Mouse (Mus musculus) layer of hippocampus, adult 2 months (tissue): Measurements from ENCODE around the gene Cstad. TPM values are rescaled to one million over a fixed set of nuclear protein-coding genes. Genes with fewer than 3 reads are reported as not detected.
A peak's percentile ranks its signal among the peaks of the same experiment; 100 is the strongest.

Experiments used
- DNase-seq, 2 experiments: peaks; one replicate each; pipeline ENCODE4 v3.0.0; 2022; ENCODE audit warnings: low spot score in 2 of 2
- H3K27ac ChIP-seq: fragments of 200-600 bp; 2 replicates; pipeline ENCODE4 v1.8.1; 2022
- H3K4me3 ChIP-seq: fragments of 200-600 bp; 2 replicates; pipeline ENCODE4 v1.8.1; 2022; ENCODE audit warnings: mild to moderate bottlenecking
- CTCF ChIP-seq: fragments of 200-600 bp; conservative IDR thresholded peaks from 2 replicates; pipeline ENCODE4 v1.8.1; 2022; ENCODE audit warnings: antibody characterized with exemption, mild to moderate bottlenecking, moderate library complexity
- total RNA-seq, 2 experiments: library from RNA; stranded (reverse); gene quantifications; 2 replicates each; pipeline ENCODE4 v1.2.3; 2021

Cstad gene
- total RNA-seq, 2 experiments from 2014 or later = 7.8 to 11.3 TPM

DNA sequence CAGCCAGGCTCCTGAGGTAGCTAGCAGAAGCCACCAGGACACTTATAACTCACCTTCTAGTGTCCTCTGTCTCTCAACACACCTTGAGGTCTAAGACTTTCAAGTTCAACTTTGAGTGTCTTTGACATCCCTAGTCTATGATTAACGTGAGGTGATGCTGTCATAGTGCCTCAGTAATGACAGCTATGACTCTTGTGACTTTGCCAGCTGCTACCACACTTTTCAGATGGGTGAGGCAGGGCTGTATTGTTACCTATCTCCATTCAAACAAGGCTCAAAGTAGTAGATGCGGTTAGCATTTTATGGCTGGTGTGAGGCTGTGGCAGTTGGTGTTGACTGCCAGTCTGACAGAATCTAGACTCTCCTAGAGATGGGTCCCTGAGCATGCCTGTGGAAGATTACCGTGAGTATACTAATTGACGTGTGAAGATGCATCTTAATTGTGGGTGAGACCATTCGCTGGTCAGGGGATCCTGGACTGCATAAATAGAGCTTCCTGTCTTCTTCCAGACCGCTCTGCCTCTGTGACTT, 30.5 kb downstream of the Cstad start:
- no peak for TF ChIP-seq CTCF
- no peak overlapping the region for H3K27ac ChIP-seq
- H3K4me3 ChIP-seq = no peak overlapping the region
- no peak for DNase-seq

DNA sequence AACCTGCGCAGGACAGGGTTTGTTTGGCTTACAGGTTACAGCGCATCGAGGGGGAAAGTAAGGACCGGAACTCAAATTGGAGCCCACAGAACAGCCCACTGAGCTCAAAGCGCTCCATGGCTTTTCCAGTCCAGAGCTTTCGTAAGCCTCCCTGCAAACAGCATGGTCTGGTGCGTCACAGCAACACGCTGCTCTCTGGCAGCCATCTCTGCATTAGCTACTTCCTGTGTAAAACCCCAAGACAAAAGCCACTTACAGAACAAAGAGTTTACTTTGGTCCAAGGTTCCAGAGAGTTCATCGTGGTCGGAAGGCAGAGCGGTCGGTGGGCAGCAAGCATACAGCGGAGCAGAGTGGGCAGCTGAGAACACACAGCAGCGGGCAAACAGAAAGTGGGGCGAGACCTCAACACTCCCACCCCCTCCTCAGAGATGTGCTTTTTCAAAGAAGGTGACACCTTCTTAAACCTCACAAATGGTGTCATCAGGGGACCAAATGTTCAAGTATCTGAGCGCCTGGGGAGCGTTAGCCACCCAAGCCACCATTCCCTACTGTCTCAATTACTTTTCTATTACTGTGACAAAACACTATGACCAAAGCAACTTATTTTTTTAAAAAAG, 31.3 kb downstream of the Cstad start:
- Histone ChIP-seq H3K4me3 (no peak overlapping the region), H3K27ac (no peak overlapping the region)
- no peak for TF ChIP-seq CTCF
- no peak for DNase-seq

DNA sequence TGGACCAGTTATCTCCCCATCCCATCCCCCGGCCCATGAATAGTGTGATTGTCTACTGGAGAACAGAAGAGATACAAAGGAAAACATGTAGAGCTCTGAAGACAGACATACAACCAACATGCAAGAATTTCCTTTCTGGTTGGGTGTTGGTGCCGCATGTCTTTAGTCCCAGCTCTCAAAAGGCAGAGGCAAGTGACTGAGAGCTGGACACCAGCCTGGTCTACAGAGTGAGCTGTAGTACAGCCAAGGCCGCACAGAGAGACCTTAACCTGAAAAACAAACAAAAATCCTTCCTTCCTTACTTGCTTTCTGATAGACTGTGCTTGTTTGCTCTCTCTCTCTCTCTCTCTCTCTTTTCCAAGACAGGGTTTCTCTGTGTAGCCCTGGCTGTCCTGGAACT, 32.5 kb downstream of the Cstad start:
- TF ChIP-seq CTCF = no peak
- no peak overlapping the region for H3K4me3 ChIP-seq
- no peak overlapping the region for H3K27ac ChIP-seq
- no peak for DNase-seq

DNA sequence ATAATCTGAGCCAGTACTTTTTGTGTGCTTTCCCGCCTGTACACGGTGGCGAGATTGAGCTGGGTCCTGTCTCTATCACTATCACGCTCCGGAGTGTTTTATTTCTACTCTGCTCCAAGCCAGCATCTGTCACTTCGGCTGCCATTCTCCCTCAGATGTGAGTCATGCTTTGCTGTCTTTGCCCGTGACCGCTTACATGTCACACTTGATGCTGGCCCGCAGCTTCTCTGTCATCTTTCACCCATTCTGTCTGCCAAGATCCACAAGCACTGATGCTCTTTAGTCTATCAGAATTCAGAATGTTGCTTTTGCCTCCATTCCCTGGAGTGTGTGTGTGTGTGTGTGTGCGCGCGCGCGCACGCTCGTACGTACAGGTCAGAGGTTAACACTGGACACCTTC, 33.5 kb downstream of the Cstad start:
- H3K27ac ChIP-seq = no peak overlapping the region
- H3K4me3 ChIP-seq = no peak overlapping the region
- no peak for TF ChIP-seq CTCF
- DNase-seq = peak in 1 of 2 experiments; percentile 37

DNA sequence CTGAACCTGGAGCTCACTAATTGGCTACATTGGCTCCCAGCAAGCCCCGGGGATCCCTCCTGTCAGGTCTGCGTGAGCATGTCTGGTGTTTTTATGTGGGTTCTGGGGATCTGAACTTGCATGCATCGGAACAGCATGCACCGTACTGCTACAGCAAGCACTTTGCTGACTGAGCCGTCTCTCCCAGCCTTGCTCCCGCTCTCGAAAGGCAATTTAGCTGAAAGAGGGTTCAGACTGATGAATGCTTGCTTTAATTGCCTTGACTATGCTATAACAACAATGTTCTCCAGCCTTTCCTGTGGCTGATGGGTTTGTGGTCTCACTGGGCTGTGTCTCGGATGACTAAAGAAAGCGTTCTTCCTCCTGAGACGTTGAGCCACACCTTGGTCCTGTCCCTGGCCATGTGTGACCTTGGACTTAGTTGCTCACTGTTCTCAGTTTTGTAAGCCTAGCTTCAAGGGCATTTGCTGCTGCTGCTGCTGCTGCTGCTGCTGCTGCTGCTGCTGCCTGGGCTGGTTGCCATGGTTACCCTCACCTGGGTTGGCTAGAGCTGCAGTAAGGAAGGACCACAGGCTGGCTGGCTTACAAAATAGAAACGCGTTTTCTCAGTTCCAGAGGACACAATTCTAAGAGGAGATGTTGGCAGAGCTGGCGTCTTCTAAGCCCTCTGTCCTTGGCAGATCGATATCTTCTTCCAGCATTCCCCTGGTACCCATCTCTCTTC, 34.4 kb downstream of the Cstad start:
- DNase-seq = no peak
- no peak for TF ChIP-seq CTCF
- H3K27ac ChIP-seq = peak overlapping the region; percentile 47
- H3K4me3 ChIP-seq = no peak overlapping the region

DNA sequence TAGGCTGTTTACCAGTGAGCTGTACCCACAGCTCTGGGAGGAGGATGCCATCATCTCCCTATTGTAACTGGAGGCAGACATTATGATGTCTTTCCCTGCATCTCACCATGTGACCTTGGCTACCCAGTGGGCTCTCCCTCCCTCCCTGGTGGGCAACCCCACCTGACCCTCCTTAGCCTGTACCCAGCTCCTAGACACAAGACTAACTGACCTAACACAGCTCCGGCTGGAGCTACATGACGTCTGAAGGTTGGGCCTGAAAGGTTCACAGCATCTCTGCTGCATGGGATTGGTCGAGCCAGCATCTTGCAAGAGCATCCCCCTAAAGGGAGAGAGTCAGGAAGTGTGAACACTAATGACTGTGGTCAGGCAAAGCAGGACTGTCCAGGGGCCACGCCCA, 35.0 kb downstream of the Cstad start:
- no peak overlapping the region; the same call in 1 of the 2 replicates for H3K27ac ChIP-seq
- no peak overlapping the region for H3K4me3 ChIP-seq
- no peak for DNase-seq
- TF ChIP-seq CTCF = no peak

DNA sequence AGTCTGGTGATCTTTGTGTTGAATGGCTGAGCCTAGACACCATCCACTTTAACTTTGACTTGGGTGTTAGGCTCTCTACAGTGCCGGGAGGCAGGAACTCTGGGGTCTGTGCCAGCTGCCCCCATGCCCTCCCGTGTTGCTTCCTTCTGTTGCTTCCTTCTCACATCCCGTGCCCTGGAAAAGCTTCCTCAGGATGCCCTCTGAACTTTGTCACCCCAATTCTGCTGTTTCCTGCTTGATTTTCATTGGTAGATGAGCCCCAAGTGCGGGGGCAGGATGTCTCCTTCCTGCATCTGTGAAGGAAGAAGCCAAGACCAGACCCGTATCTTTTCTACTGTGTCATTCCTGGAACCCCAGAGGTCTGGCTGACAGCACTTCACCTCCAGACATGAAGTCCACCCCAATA, 41.4 kb downstream of the Cstad start:
- no peak overlapping the region for H3K27ac ChIP-seq
- no peak for TF ChIP-seq CTCF
- DNase-seq = no peak
- no peak overlapping the region for H3K4me3 ChIP-seq

DNA sequence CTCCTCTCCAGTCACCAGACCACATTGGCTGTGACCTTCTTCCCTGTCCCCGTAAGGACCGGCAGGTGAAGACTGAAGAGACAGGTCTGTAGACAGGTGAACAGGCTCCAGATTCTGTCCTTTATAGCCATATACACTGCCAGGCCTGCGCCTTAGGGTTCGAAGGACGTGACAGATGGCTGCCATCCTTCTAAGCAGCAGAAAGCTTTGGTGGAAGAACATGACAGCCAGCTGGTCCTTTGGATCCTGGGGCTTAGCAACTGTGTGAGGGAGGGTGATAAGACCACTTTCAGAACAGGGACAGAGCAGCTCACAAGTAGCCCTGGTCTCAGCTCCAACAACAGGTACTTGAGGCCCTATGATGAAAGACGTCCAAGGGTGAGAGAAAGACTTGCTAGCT, 43.2 kb downstream of the Cstad start:
- H3K27ac ChIP-seq = no peak overlapping the region
- no peak overlapping the region for H3K4me3 ChIP-seq
- DNase-seq = no peak
- no peak for TF ChIP-seq CTCF

DNA sequence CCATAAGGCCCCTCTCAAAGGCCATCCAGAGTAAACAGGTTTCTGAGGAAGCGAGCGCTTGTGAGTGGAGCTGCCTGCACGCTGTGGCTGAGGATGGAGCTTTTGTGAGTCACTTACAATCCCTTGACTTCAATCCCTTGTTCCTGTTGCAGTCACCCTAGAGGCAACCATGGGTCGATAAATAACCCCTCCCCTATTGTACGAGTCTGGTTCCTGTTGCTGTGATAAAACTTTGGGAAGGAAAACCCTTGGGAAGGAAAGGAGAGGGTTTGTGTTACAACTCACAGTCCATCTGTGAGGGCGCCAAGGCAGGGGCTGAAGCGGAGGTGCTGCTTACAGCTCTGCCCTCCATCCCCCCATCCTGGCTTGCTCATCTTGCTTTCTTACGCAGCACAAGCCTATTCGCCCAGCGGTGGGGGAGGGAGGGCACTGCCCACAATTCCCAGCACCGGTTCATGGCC, 45.2 kb downstream of the Cstad start:
- no peak for TF ChIP-seq CTCF
- peak in 1 of 2 experiments; percentile 16 for DNase-seq
- Histone ChIP-seq H3K4me3 (no peak overlapping the region), H3K27ac (no peak overlapping the region)

DNA sequence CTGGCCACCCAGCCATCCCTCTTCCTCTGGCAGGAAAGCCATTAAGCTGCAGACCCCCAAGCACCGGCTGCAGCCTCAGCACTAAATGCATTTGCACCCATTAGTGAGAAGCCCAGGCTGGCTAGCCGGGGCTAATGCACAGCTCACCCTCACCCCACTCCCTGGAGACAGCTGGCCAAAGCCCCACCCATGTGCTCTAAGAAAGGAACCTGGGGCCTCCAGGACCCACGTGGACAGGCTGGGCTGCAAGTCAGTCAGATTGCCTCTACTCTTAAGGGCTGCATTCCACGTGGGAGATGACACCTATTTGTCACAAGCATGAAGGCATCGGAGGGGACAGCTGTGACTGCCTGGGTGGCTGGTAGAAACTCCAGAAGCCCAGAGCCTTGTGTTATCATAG, 48.0 kb downstream of the Cstad start:
- no peak for TF ChIP-seq CTCF
- no peak for DNase-seq
- no peak overlapping the region for H3K27ac ChIP-seq

DNA sequence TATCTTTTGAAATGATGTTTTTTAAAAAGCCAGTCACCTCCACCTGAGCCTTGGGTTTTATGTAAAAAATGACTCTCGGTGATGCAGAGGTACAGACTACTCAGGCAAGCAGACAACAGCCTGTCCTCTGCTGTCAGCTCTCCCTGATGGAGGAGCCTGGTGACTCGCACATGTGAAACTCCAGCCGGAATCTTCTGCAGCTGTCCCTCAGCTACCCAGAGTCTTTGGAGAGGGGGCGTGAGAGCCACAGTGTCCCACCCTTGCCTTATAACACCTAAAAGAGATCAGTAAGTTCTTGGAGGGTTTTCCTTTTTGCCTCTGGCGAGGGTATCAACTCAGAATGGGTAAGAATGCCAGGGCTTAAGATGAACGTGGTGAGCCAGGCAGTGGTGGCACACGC, 48.6 kb downstream of the Cstad start:
- no peak for TF ChIP-seq CTCF
- DNase-seq = no peak
- H3K4me3 ChIP-seq = no peak overlapping the region
- H3K27ac ChIP-seq = no peak overlapping the region

More for the DNA sequence above, 48.0 kb downstream of the Cstad start:
- no peak overlapping the region for H3K4me3 ChIP-seq

DNA sequence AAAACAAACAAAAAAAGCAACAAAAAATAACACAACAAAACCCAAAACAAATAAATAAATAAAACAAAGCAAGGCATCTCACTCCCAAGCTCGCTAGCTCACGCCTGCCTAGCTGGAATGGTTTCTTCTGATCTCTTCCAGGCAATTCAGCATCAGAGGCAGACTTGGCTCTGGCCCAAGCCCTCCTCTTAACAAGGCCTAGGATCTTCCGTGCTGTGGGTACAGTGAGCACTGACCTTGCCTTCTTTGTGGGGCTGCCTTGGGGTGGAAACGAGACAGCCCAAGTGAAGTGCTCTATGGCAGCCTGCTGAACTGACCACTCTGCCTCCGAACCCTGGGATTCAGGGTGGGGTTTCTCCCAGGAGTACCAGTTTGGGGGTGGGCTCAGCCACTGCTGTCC, 52.0 kb downstream of the Cstad start:
- peak overlapping the region; percentile 99 for H3K27ac ChIP-seq
- TF ChIP-seq CTCF = no peak
- DNase-seq = peak in 1 of 2 experiments; percentile 66
- H3K4me3 ChIP-seq = peak overlapping the region; percentile 0; the same call in 1 of the 2 replicates

DNA sequence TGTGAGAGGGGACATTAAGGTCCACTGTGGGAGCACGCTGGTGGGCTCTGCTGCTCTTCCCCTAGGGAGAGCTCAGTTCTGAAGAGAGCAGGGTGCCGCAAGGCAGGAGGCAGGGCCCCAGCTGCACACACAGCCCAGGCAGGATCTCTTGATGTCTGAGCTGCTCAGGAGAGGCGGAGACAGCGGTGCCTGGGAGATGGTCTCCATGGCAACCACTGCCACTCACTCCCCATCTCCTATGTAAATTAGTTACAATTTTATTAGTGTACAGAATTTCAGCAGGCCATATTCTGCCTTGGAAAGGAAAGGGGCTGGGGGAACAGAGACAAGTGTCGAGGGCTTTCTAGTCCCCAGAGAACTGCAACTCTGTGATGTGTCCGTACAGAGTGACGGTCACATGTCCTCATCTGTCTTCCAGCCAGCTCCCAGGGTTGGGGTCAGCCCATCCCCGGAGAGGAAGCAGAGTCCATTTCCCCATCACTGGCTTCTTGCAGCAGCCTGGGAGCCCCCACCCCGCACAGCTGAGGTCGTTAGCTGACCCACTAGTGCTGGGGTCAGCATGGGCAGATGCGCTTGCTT, 52.6 kb downstream of the Cstad start:
- TF ChIP-seq CTCF = no peak
- DNase-seq = peak; percentile 86 to 93
- peak overlapping the region; percentile 0; the same call in 1 of the 2 replicates for H3K4me3 ChIP-seq
- H3K27ac ChIP-seq = peak overlapping the region; percentile 99
